27 mouse cellular contexts compared by ENCODE assay signal in the genomic region with DNA sequence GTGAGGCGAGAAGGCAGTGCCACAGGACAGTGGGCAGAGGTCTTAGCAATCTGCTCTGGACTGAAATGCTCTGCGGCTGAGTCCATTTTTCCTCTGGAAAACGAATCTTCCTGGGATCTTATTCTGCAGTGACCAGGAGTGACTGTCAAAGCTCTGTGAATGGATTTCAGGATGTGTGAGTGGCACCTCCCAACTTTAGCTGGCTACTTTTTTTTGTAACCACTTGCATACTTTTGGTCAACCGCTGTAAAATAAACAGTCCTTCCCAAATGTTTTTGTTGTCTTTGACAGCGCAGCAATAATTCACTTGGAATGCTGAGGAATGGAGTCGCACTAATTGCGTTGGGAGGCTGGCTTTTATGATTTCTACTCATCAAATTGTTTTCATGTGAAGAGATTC. TPM values are rescaled to one million over a fixed set of nuclear protein-coding genes. Genes with fewer than 3 reads are reported as not detected.
DNase-seq lines count a peak whose midpoint lies in the region; ATAC-seq and TF ChIP-seq lines count a peak whose summit lies in the region.
"Had no signal": no experiment of that assay in that cellular context is flagged by ENCODE, and none has a peak within 500 bp of the region (broad histone marks: within the 10 kb centered on the region; RNA-seq: fewer than 3 reads in every experiment).

No protein-coding gene starts in this region.

- H3K27ac ChIP-seq in intestine, embryonic 16.5 days (ENCODE audit: low read length): 0 out of 2 replicates have a peak overlapping the region, but pooled peaks have one; percentile 24
- H3K27ac ChIP-seq in intestine, embryonic 15.5 days: no peak overlapping the region
- H3K27ac ChIP-seq in embryonic facial prominence, embryonic 13.5 days: peak overlapping the region; percentile 78; the same call in 1 of the 2 replicates
- H3K27ac ChIP-seq in stomach, embryonic 15.5 days: 0 out of 2 replicates have a peak overlapping the region, but pooled peaks have one; percentile 33
- no peak overlapping the region for H3K27ac ChIP-seq in liver, postnatal 0 days (ENCODE audit: low read depth)
- H3K27ac ChIP-seq: forebrain, embryonic 15.5 days; hindbrain, embryonic 13.5 days; left cerebral cortex, adult 2 months; liver, embryonic 13.5 days; neural tube, embryonic 13.5 days had no signal

- no peak overlapping the region for H3K9ac ChIP-seq in intestine, embryonic 16.5 days (ENCODE audit: low read depth, low read length)
- H3K9ac ChIP-seq in intestine, embryonic 15.5 days: no peak overlapping the region
- H3K9ac ChIP-seq in embryonic facial prominence, embryonic 13.5 days: no peak overlapping the region
- H3K9ac ChIP-seq in stomach, embryonic 15.5 days: no peak overlapping the region
- H3K9ac ChIP-seq in liver, postnatal 0 days (replicated peaks): no peak overlapping the region
- H3K9ac ChIP-seq: forebrain, embryonic 15.5 days; heart, embryonic 12.5 days; hindbrain, embryonic 13.5 days; liver, embryonic 13.5 days; neural tube, embryonic 13.5 days had no signal

- no peak for ATAC-seq in intestine, embryonic 16.5 days
- no peak for ATAC-seq in intestine, embryonic 15.5 days
- no peak for ATAC-seq in embryonic facial prominence, embryonic 13.5 days (ENCODE audit: insufficient number of reproducible peaks, insufficient read depth, low FRiP score, low TSS enrichment, low read depth)
- ATAC-seq in stomach, embryonic 15.5 days (ENCODE audit: insufficient read depth, low FRiP score, low read depth): no peak
- no peak for ATAC-seq in liver, postnatal 0 days
- ATAC-seq: forebrain, embryonic 15.5 days; inflammation-experienced regulatory T-cells, adult 6 months; Patski had no signal

- no peak for TF ChIP-seq EP300 in liver, postnatal 0 days (IDR thresholded peaks at IDR 0.05; ENCODE audit: low read depth)

- no peaks in the 10 kb centered on the region for H3K36me3 ChIP-seq in intestine, embryonic 16.5 days (ENCODE audit: control insufficient read depth, insufficient read depth, low read length)
- no peaks in the 10 kb centered on the region for H3K36me3 ChIP-seq in intestine, embryonic 15.5 days
- 0 out of 2 replicates have a peak, but pooled peaks cover 4% of the 10 kb centered on the region for H3K36me3 ChIP-seq in embryonic facial prominence, embryonic 13.5 days
- H3K36me3 ChIP-seq in stomach, embryonic 15.5 days: no peaks in the 10 kb centered on the region
- H3K36me3 ChIP-seq in liver, postnatal 0 days (replicated peaks; ENCODE audit: insufficient read depth, low read length): no peaks in the 10 kb centered on the region
- H3K36me3 ChIP-seq: forebrain, embryonic 15.5 days; hindbrain, embryonic 13.5 days; liver, embryonic 13.5 days; neural tube, embryonic 13.5 days had no signal

- no peak overlapping the region for H3K4me2 ChIP-seq in intestine, embryonic 16.5 days (ENCODE audit: low read depth, low read length)
- no peak overlapping the region for H3K4me2 ChIP-seq in intestine, embryonic 15.5 days (replicated peaks)
- H3K4me2 ChIP-seq in embryonic facial prominence, embryonic 13.5 days: no peak overlapping the region
- H3K4me2 ChIP-seq in stomach, embryonic 15.5 days: no peak overlapping the region
- H3K4me2 ChIP-seq in liver, postnatal 0 days (ENCODE audit: low read depth, low read length): no peak overlapping the region
- H3K4me2 ChIP-seq: forebrain, embryonic 15.5 days; heart, embryonic 12.5 days; hindbrain, embryonic 13.5 days; liver, embryonic 13.5 days; neural tube, embryonic 13.5 days had no signal

- H3K9me3 ChIP-seq in intestine, embryonic 16.5 days (ENCODE audit: control insufficient read depth, low read length): no peaks in the 10 kb centered on the region
- H3K9me3 ChIP-seq in intestine, embryonic 15.5 days: no peaks in the 10 kb centered on the region
- H3K9me3 ChIP-seq in embryonic facial prominence, embryonic 13.5 days: no peaks in the 10 kb centered on the region
- H3K9me3 ChIP-seq in stomach, embryonic 15.5 days: no peaks in the 10 kb centered on the region
- H3K9me3 ChIP-seq in liver, postnatal 0 days (ENCODE audit: low read length): no peaks in the 10 kb centered on the region
- H3K9me3 ChIP-seq: forebrain, embryonic 15.5 days; heart, embryonic 12.5 days; hindbrain, embryonic 13.5 days; liver, embryonic 13.5 days; megakaryocyte, embryonic 14.5 days; neural tube, embryonic 13.5 days had no signal

- no peak for TF ChIP-seq CTCF in liver, postnatal 0 days (IDR thresholded peaks at IDR 0.05; ENCODE audit: low read depth)

- peaks cover 49% of the 10 kb centered on the region for H3K4me1 ChIP-seq in intestine, embryonic 16.5 days (ENCODE audit: control insufficient read depth, insufficient read depth, low read length)
- peaks cover 47% of the 10 kb centered on the region for H3K4me1 ChIP-seq in intestine, embryonic 15.5 days (replicated peaks)
- H3K4me1 ChIP-seq in embryonic facial prominence, embryonic 13.5 days: peaks cover 87% of the 10 kb centered on the region
- peaks cover 54% of the 10 kb centered on the region for H3K4me1 ChIP-seq in stomach, embryonic 15.5 days
- H3K4me1 ChIP-seq in liver, postnatal 0 days (ENCODE audit: insufficient read depth): no peaks in the 10 kb centered on the region; the same call in 1 of the 2 replicates

- H3K4me3 ChIP-seq in intestine, embryonic 16.5 days (ENCODE audit: low read length): no peak overlapping the region
- H3K4me3 ChIP-seq in intestine, embryonic 15.5 days (replicated peaks): no peak overlapping the region
- no peak overlapping the region for H3K4me3 ChIP-seq in embryonic facial prominence, embryonic 13.5 days
- no peak overlapping the region for H3K4me3 ChIP-seq in stomach, embryonic 15.5 days (replicated peaks)
- H3K4me3 ChIP-seq in liver, postnatal 0 days (ENCODE audit: low read depth, low read length): no peak overlapping the region
- H3K4me3 ChIP-seq: erythroblast, embryonic 14.5 days; forebrain, embryonic 15.5 days; heart, embryonic 12.5 days; hindbrain, embryonic 13.5 days; left cerebral cortex, adult 2 months; liver, embryonic 13.5 days; megakaryocyte, embryonic 14.5 days; neural tube, embryonic 13.5 days had no signal

- WGBS in intestine, embryonic 16.5 days: 50% methylated on average over 7 of the region's 7 CpGs
- WGBS in intestine, embryonic 15.5 days: 51% methylated on average over 7 of the region's 7 CpGs
- 61% methylated on average over 7 of the region's 7 CpGs for WGBS in embryonic facial prominence, embryonic 13.5 days
- WGBS in stomach, embryonic 15.5 days: 34% methylated on average over 7 of the region's 7 CpGs
- WGBS in liver, postnatal 0 days (ENCODE audit: insufficient replicate concordance): 71% methylated on average over 7 of the region's 7 CpGs

- H3K27me3 ChIP-seq in intestine, embryonic 16.5 days (replicated peaks; ENCODE audit: control insufficient read depth, insufficient read depth, low read length): no peaks in the 10 kb centered on the region
- H3K27me3 ChIP-seq in intestine, embryonic 15.5 days (replicated peaks): no peaks in the 10 kb centered on the region
- H3K27me3 ChIP-seq in embryonic facial prominence, embryonic 13.5 days: no peaks in the 10 kb centered on the region
- no peaks in the 10 kb centered on the region for H3K27me3 ChIP-seq in stomach, embryonic 15.5 days (replicated peaks)
- H3K27me3 ChIP-seq in liver, postnatal 0 days (ENCODE audit: insufficient read depth, low read length): no peaks in the 10 kb centered on the region
- H3K27me3 ChIP-seq: heart, embryonic 12.5 days; hindbrain, embryonic 13.5 days; liver, embryonic 13.5 days; megakaryocyte, embryonic 14.5 days; neural tube, embryonic 13.5 days; Patski had no signal

- DNase-seq in 3T3-L1 (ENCODE audit: low read depth, low spot score): peak; percentile 53
- no peak for DNase-seq in liver, postnatal 0 days
- DNase-seq in frontal cortex, postnatal 10 days (ENCODE audit: low spot score in 2 of 2): no peak
- DNase-seq: adrenal gland, postnatal 10 days; cerebellum, adult 9-11 months; heart, postnatal 14 days; kidney, postnatal 36 days; layer of hippocampus, adult 9-11 months; liver, embryonic 13.5 days; lung, postnatal 10 days; midbrain, embryonic 14.5 days; right cerebral cortex, adult 18-20 months; thymus, adult 2 months had no signal

RNA-seq across cellular contexts. Expression of gene Hmga2, which starts 45.8 kb away (rescaled TPM):
- polyA plus RNA-seq in intestine, embryonic 16.5 days (2015; fragmentation: Nextera tagmentation; extraction: Ambion mirVana): 18.6 and 21.1 TPM in 2 replicates
- 33.9 and 41.2 TPM in 2 replicates for polyA plus RNA-seq in intestine, embryonic 15.5 days (2015; fragmentation: Nextera tagmentation; extraction: Ambion mirVana)
- 59.2 and 64.9 TPM in 2 replicates for polyA plus RNA-seq in embryonic facial prominence, embryonic 13.5 days (2015; fragmentation: Nextera tagmentation; extraction: Ambion mirVana)
- 29.3 TPM in 2 replicates for polyA plus RNA-seq in stomach, embryonic 15.5 days (2015; fragmentation: Nextera tagmentation; extraction: Ambion mirVana)
- 0.43 and 0.56 TPM in 2 replicates for polyA plus RNA-seq in liver, postnatal 0 days (2015; fragmentation: Nextera tagmentation; extraction: Ambion mirVana)
- polyA plus RNA-seq: urinary bladder, adult 2 months had no signal

Comparison
In these comparisons a context has a peak if more than half of its experiments do, and no peak if none do; other contexts are left out.
1. H3K27ac ChIP-seq: peak in intestine, embryonic 16.5 days (single experiment), embryonic facial prominence, embryonic 13.5 days (single experiment) and stomach, embryonic 15.5 days (single experiment); none in intestine, embryonic 15.5 days (single experiment) and liver, postnatal 0 days (single experiment).
2. RNA of gene Hmga2, which starts 45.8 kb away (polyA plus RNA-seq): 59.2 to 64.9 TPM in embryonic facial prominence, embryonic 13.5 days, 33.9 to 41.2 TPM in intestine, embryonic 15.5 days, 29.3 TPM in stomach, embryonic 15.5 days and 18.6 to 21.1 TPM in intestine, embryonic 16.5 days; 0.43 to 0.56 TPM in liver, postnatal 0 days; every median in the first group is over 10 times any median in the second.